Mouse (Mus musculus): ENCODE measurements around the gene Cblb. TPM values are rescaled to one million over a fixed set of nuclear protein-coding genes. Genes with fewer than 3 reads are reported as not detected.

Cblb gene
- total RNA-seq, 2 experiments from 2014 or later = 11.5 to 14.8 TPM

- peak; percentile 9 for DNase-seq
Measured at GRCm38 (mm10) chr16:52194866-52195265, 163.8 kb downstream of the Cblb start.

GRCm38 (mm10) chr16:52200107-52200506, 169.1 kb downstream of the Cblb start:
- DNase-seq = no peak

GRCm38 (mm10) chr16:52210844-52211606, 180.0 kb downstream of the Cblb start:
- DNase-seq = no peak

GRCm38 (mm10) chr16:52219069-52219468, 188.0 kb downstream of the Cblb start:
- no peak for DNase-seq

GRCm38 (mm10) chr16:52222896-52223295, 191.9 kb downstream of the Cblb start:
- no peak for DNase-seq

GRCm38 (mm10) chr16:52229446-52229845, 198.4 kb downstream of the Cblb start:
- DNase-seq = no peak

GRCm38 (mm10) chr16:52229930-52230329, 198.9 kb downstream of the Cblb start:
- no peak for DNase-seq

GRCm38 (mm10) chr16:52242144-52242543, 211.1 kb downstream of the Cblb start:
- no peak for DNase-seq

- DNase-seq = no peak
Measured at GRCm38 (mm10) chr16:52243421-52243973, 212.5 kb downstream of the Cblb start.

- DNase-seq = no peak
Measured at GRCm38 (mm10) chr16:52250196-52250595, 219.2 kb downstream of the Cblb start.

- no peak for DNase-seq
Measured at GRCm38 (mm10) chr16:52250935-52251334, 219.9 kb downstream of the Cblb start.
